Mouse (Mus musculus) heart, embryonic 11.5 days (tissue): ENCODE results near the gene Pbx3. TPM values are rescaled to one million over a fixed set of nuclear protein-coding genes. Genes with fewer than 3 reads are reported as not detected.

ENCODE experiments used
- ATAC-seq: fragments of 200-750 bp; cut with Nextera tagmentation; replicated peaks from 2 replicates; pipeline ENCODE4 v1.8.0; 2017; ENCODE audit warnings: moderate library complexity; ENCODE audit not compliant: insufficient number of reproducible peaks, low FRiP score, low TSS enrichment
- H3K27ac ChIP-seq: fragments of 300-500 bp; sonication (generic); 2 replicates; pipeline ENCODE4 v1.5.1; 2014; ENCODE audit warnings: mild to moderate bottlenecking, low read depth, low read length
- H3K27me3 ChIP-seq: fragments of 300-500 bp; sonication (generic); 2 replicates; pipeline ENCODE4 v1.6.1; 2014; ENCODE audit warnings: mild to moderate bottlenecking, low read length, mixed read lengths; ENCODE audit not compliant: control insufficient read depth, insufficient read depth
- H3K36me3 ChIP-seq: fragments of 300-500 bp; sonication (generic); 2 replicates; pipeline ENCODE4 v1.6.1; 2014; ENCODE audit warnings: mild to moderate bottlenecking, low read length, moderate library complexity, mixed read lengths; ENCODE audit not compliant: control insufficient read depth, insufficient read depth
- H3K4me1 ChIP-seq: fragments of 300-500 bp; sonication (generic); 2 replicates; pipeline ENCODE4 v1.6.1; 2014; ENCODE audit warnings: low read length; ENCODE audit not compliant: control insufficient read depth, insufficient read depth
- H3K4me2 ChIP-seq: fragments of 300-500 bp; sonication (generic); 2 replicates; pipeline ENCODE4 v1.6.1; 2014; ENCODE audit warnings: mild to moderate bottlenecking, moderate library complexity
- H3K4me3 ChIP-seq: fragments of 300-500 bp; sonication (generic); 2 replicates; pipeline ENCODE4 v1.5.1; 2014; ENCODE audit warnings: low read depth, low read length
- H3K9ac ChIP-seq: fragments of 300-500 bp; sonication (generic); 2 replicates; pipeline ENCODE4 v1.6.1; 2014; ENCODE audit warnings: mild to moderate bottlenecking, low read depth, low read length, moderate library complexity
- H3K9me3 ChIP-seq: fragments of 300-500 bp; sonication (generic); replicated peaks from 2 replicates; pipeline ENCODE4 v1.6.1; 2016; ENCODE audit warnings: low read length; ENCODE audit not compliant: control insufficient read depth
- WGBS: fragments of 180-500 bp; shearing (Covaris S2); extraction: QIAGEN DNeasy Blood & Tissue Kit; methylation state at CpG from one replicate; pipeline ENCODE4 v1.1.7; 2014; ENCODE audit not compliant: insufficient replicate concordance; 5-methylcytosine and 5-hydroxymethylcytosine counted together
- polyA plus RNA-seq: library from polyadenylated mRNA; unstranded; fragments of >200 nt; fragmentation: Nextera tagmentation; extraction: Ambion mirVana; gene quantifications from 2 replicates; pipeline ENCODE4 v1.2.1, GENCODE M21; 2014

Gene Pbx3
- polyA plus RNA-seq, 1 experiment from 2014 or later = 29.1 TPM

DNA sequence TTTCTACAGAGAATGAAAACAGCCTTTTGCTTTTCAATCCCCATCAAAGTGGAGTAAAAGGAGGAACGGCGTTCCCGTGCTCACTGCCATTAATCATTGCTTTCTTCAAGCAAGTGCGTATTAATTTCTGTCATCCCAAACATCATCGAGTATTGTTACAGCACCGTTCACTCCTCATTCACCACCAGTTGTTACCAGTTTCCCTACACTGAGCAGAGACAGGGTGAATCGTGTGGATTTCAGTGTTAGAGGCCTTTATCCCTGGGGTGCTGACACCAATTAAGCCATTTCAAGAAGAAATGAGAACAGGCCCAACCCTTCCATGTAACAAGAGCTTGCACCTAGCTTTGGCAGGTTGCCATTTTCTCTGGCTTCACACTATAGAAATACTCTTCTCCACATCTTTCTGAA, 17.1 kb downstream of the Pbx3 start:
- Histone ChIP-seq H3K4me2 (no peak overlapping the region), H3K9me3 (no peaks in the 10 kb centered on the region), H3K27ac (no peak overlapping the region)

DNA sequence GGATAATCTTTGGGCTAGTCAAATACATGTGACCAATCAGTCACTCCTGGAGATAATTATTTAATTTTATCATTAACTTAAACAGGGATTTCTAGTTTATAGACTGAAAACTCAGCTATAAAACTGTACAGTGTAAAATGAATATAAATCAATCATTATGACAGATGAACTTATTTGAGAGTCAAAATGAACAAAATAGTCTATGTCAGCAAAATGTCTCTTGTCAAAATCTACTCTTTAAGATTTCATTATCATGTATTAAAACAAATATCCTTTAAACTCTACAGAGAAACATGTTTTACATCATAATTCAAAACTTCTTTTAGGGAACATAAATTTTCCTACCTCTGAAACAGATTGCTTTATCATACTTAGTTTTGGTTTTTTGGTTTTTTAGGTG, 20.9 kb downstream of the Pbx3 start:
- Histone ChIP-seq H3K4me1 (peaks cover 5% of the 10 kb centered on the region), H3K4me3 (no peak overlapping the region), H3K36me3 (no peaks in the 10 kb centered on the region), H3K9ac (no peak overlapping the region), H3K27me3 (no peaks in the 10 kb centered on the region), H3K4me2 (no peak overlapping the region), H3K27ac (no peak overlapping the region), H3K9me3 (no peaks in the 10 kb centered on the region)
- no peak for ATAC-seq

More for the DNA sequence above, 17.1 kb downstream of the Pbx3 start:
- H3K9ac ChIP-seq = no peak overlapping the region
- 68% methylated on average over 7 of the region's 7 CpGs for WGBS
- no peak overlapping the region for H3K4me3 ChIP-seq
- H3K27me3 ChIP-seq = no peaks in the 10 kb centered on the region
- no peaks in the 10 kb centered on the region for H3K36me3 ChIP-seq
- no peak for ATAC-seq
- peaks cover 22% of the 10 kb centered on the region for H3K4me1 ChIP-seq

DNA sequence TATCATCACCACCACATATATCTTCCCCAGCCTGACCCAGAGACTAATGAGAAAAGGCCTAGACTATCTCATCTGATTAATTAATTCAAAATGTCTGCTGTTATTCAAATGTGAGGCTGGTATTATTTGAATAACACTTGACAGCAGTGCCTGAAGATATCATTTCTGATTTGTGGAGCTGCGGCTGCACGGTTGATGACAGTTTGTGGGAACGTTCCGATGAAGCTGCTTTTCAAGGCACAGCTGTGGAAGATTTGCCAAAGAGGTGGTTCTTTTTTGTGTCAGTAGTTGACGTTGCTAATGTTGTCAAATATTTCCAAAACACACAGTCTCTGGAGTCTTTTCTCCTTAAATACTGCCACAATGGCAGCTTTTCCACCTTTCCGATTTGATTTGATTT, 25.8 kb downstream of the Pbx3 start:
- WGBS = 77% methylated on average over 6 of the region's 6 CpGs

DNA sequence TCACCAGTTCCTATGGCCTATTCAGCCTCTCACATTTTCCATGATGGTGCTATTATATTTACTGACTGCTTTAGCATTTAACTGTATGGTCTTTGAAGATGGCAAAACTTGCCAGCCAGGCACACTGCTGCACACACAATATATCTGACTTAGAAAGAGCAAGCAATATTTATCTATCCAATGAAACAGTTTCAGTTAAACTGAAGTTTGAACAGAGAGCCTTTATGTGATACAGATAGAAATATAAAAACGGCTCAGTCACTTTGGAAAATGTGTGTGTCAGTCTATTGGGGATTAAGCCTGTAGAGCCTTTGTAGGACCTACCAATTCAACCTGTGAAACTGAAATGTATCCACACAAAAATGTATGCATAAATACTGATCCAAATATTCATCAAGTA, 74.3 kb downstream of the Pbx3 start:
- Histone ChIP-seq H3K4me3 (no peak overlapping the region), H3K27ac (no peak overlapping the region), H3K4me1 (no peaks in the 10 kb centered on the region), H3K36me3 (no peaks in the 10 kb centered on the region), H3K9me3 (no peaks in the 10 kb centered on the region), H3K27me3 (no peaks in the 10 kb centered on the region), H3K4me2 (no peak overlapping the region), H3K9ac (no peak overlapping the region)
- no peak for ATAC-seq
- WGBS = 86% methylated on average over 1 of the region's 1 CpGs

More for the DNA sequence above, 25.8 kb downstream of the Pbx3 start:
- H3K4me1 ChIP-seq = no peaks in the 10 kb centered on the region; the same call in 1 of the 2 replicates
- H3K27me3 ChIP-seq = no peaks in the 10 kb centered on the region
- no peak overlapping the region for H3K4me3 ChIP-seq
- no peak overlapping the region for H3K4me2 ChIP-seq
- ATAC-seq = no peak
- H3K9me3 ChIP-seq = no peaks in the 10 kb centered on the region
- no peaks in the 10 kb centered on the region for H3K36me3 ChIP-seq
- H3K9ac ChIP-seq = no peak overlapping the region
- H3K27ac ChIP-seq = no peak overlapping the region

DNA sequence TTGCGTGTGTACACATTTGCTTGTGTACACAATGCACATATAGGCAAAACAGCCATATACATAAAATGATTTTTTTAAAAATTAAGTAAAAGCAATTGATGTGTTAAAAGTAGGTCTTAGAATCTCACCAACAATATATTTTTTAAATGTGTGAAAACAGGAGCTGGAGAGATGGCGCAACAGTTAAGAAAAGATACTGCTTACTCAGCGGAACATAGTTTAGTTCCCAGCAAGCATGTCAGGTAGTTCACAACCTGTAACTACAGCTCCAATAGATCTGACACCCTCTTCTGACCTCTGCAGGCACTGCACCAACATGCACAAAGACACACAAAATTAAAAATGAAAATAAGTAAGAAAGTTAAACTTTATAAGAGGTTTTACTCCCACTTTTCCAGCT, 74.7 kb downstream of the Pbx3 start:
- H3K4me1 ChIP-seq = no peaks in the 10 kb centered on the region
- no peaks in the 10 kb centered on the region for H3K36me3 ChIP-seq
- H3K27me3 ChIP-seq = no peaks in the 10 kb centered on the region
- H3K9me3 ChIP-seq = no peaks in the 10 kb centered on the region
- no peak overlapping the region for H3K9ac ChIP-seq
- 94% methylated on average over 3 of the region's 3 CpGs for WGBS
- no peak for ATAC-seq
- no peak overlapping the region for H3K4me2 ChIP-seq
- H3K4me3 ChIP-seq = no peak overlapping the region
- H3K27ac ChIP-seq = no peak overlapping the region

DNA sequence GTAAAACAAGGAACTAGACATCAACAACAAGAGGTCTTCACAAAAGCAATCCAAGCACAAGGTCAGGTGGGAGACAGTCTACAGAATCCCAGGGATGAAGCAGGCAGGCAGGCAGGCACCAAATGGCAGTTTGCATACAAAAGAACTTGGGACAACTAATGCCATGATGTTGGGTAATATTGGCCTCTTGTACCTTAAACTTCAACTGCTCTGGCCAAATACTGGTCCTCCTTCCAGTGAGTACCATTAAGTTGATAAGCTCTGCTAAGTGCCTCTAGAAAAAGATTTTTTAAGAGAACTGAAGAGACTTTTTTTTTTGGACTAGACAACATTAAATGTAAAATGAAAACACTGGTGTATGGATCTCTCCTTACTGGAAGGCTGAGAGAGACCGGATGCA, 83.2 kb downstream of the Pbx3 start:
- no peaks in the 10 kb centered on the region for H3K36me3 ChIP-seq
- H3K9ac ChIP-seq = no peak overlapping the region
- no peak for ATAC-seq
- H3K4me2 ChIP-seq = no peak overlapping the region
- no peaks in the 10 kb centered on the region for H3K27me3 ChIP-seq
- H3K27ac ChIP-seq = no peak overlapping the region
- no peaks in the 10 kb centered on the region for H3K9me3 ChIP-seq
- H3K4me3 ChIP-seq = no peak overlapping the region
- H3K4me1 ChIP-seq = no peaks in the 10 kb centered on the region
- 84% methylated on average over 1 of the region's 1 CpGs for WGBS

DNA sequence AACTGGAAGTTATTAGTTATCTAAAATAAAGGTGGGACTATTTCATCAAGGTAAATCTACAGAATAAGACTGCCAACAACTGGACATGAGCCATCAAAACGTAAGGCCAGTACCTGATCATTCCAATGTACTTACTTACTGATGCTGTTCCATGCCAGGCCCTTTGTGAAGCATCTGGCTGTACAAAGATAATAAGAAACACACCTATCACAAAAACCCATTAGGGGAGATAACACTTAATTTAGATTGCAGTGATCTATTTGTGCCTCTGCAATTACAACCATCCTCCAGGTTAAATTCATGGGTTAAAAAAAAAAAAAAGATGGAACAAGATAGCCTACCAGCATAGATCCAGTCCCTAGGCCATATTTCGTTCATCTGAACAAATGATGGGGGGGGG, 88.7 kb downstream of the Pbx3 start:
- Histone ChIP-seq H3K4me1 (no peaks in the 10 kb centered on the region), H3K36me3 (no peaks in the 10 kb centered on the region), H3K27ac (no peak overlapping the region), H3K4me3 (no peak overlapping the region), H3K9me3 (no peaks in the 10 kb centered on the region), H3K4me2 (no peak overlapping the region), H3K9ac (no peak overlapping the region), H3K27me3 (no peaks in the 10 kb centered on the region)
- ATAC-seq = no peak
- WGBS = 83% methylated on average over 2 of the region's 2 CpGs

DNA sequence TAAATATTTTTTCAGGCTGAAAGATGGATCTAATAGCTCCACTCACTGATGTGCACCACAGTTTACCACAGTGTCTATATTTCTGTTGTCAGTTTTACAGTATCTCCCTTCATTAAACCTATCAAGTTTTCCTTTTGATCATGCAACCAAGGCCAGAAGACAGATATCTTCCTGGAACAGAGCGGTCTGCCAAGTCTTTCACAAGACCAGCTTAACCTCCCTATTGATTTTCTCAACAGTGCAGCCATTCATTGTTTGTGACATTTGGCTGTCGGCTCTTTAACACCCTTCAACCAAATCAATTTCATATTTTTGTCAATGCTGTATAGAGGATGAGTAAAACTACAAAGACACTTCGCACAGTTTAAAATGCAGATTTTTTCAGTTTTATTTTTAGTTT, 91.9 kb downstream of the Pbx3 start:
- Histone ChIP-seq H3K4me2 (no peak overlapping the region), H3K27ac (no peak overlapping the region), H3K36me3 (no peaks in the 10 kb centered on the region), H3K9me3 (no peaks in the 10 kb centered on the region), H3K27me3 (no peaks in the 10 kb centered on the region), H3K9ac (no peak overlapping the region), H3K4me1 (no peaks in the 10 kb centered on the region), H3K4me3 (no peak overlapping the region)
- no peak for ATAC-seq
- 73% methylated on average over 3 of the region's 3 CpGs for WGBS

DNA sequence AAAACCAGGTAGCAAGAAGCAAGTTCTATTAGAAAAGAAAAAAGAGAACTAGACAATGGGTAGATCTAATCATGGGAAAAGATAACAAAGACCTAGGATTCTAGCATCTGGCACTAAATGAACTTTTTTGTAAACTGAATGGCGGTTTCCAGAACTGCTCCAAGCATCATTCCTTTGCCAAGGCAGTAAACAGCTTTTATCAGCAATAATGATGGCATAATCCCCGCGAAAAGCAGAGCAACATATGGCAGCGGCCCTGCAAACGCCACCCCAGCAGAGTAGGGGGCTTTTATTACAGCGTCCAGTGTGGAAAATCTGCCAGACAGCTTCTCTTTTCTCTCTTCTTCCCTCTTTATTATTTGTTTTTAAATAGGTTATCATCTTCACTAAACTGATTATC, 93.2 kb downstream of the Pbx3 start:
- Histone ChIP-seq H3K36me3 (no peaks in the 10 kb centered on the region), H3K27ac (no peak overlapping the region), H3K4me2 (no peak overlapping the region), H3K27me3 (no peaks in the 10 kb centered on the region), H3K4me1 (no peaks in the 10 kb centered on the region), H3K9me3 (no peaks in the 10 kb centered on the region), H3K9ac (no peak overlapping the region), H3K4me3 (no peak overlapping the region)
- WGBS = 71% methylated on average over 6 of the region's 6 CpGs
- no peak for ATAC-seq
